Mouse (Mus musculus) kidney, postnatal 0 days (tissue): ENCODE measurements around the gene Ifit1bl1. TPM values are rescaled to one million over a fixed set of nuclear protein-coding genes. Genes with fewer than 3 reads are reported as not detected.
"Not testable (repeated sequence)": the region's sequence is repeated elsewhere in the genome, so short reads cannot be mapped to it uniquely, and the experiment has no call there.

Experiments used
- ATAC-seq: fragments of 200-750 bp; cut with Nextera tagmentation; replicated peaks from 2 replicates; pipeline ENCODE4 v1.8.0; 2017; ENCODE audit warnings: low read depth, moderate number of reproducible peaks, moderate TSS enrichment, moderate library complexity; ENCODE audit not compliant: low FRiP score
- DNase-seq: peaks from one replicate; pipeline ENCODE4 v3.0.0-alpha.2; 2016; ENCODE audit warnings: low spot score
- H3K27ac ChIP-seq: fragments of 300-500 bp; sonication (generic); 2 replicates; pipeline ENCODE4 v1.5.1; 2014; ENCODE audit warnings: mild to moderate bottlenecking
- H3K27me3 ChIP-seq: fragments of 300-500 bp; sonication (generic); 2 replicates; pipeline ENCODE4 v1.6.1; 2014; ENCODE audit warnings: low read length, mixed read lengths; ENCODE audit not compliant: insufficient read depth
- H3K36me3 ChIP-seq: fragments of 300-500 bp; sonication (generic); 2 replicates; pipeline ENCODE4 v1.6.1; 2014; ENCODE audit warnings: low read length, mixed read lengths; ENCODE audit not compliant: insufficient read depth
- H3K4me1 ChIP-seq: fragments of 300-500 bp; sonication (generic); replicated peaks from 2 replicates; pipeline ENCODE4 v1.6.1; 2014; ENCODE audit warnings: antibody characterized with exemption, low read length, mixed read lengths; ENCODE audit not compliant: insufficient read depth
- H3K4me2 ChIP-seq: fragments of 300-500 bp; sonication (generic); 2 replicates; pipeline ENCODE4 v1.6.1; 2014; ENCODE audit warnings: mild to moderate bottlenecking, low read length, moderate library complexity, mixed read lengths
- H3K4me3 ChIP-seq: fragments of 300-500 bp; sonication (generic); replicated peaks from 2 replicates; pipeline ENCODE4 v1.5.1; 2014; ENCODE audit warnings: low read depth, low read length
- H3K9ac ChIP-seq: fragments of 300-500 bp; sonication (generic); 2 replicates; pipeline ENCODE4 v1.6.1; 2014; ENCODE audit warnings: low read depth, low read length
- H3K9me3 ChIP-seq: fragments of 300-500 bp; sonication (generic); replicated peaks from 2 replicates; pipeline ENCODE4 v1.6.1; 2016; ENCODE audit warnings: low read length, inconsistent platforms, mixed read lengths
- CTCF ChIP-seq: IDR thresholded peaks from 2 replicates; pipeline ENCODE4 v1.5.1; 2016; ENCODE audit warnings: antibody characterized with exemption, low read depth, mild to moderate bottlenecking, moderate library complexity
- WGBS: fragments of 180-500 bp; shearing (Covaris S2); extraction: QIAGEN DNeasy Blood & Tissue Kit; methylation state at CpG from one replicate; pipeline ENCODE4 v1.1.7; 2014; 5-methylcytosine and 5-hydroxymethylcytosine counted together
- polyA plus RNA-seq: library from polyadenylated mRNA; unstranded; fragments of >200 nt; fragmentation: Nextera tagmentation; extraction: Ambion mirVana; gene quantifications from 2 replicates; pipeline ENCODE4 v1.2.1, GENCODE M21; 2015

The Ifit1bl1 gene
- polyA plus RNA-seq, 1 experiment from 2014 or later = 1.7 TPM

GRCm38 (mm10) chr19:34607237-34608051 is 5.7 kb upstream of the Ifit1bl1 start, which contains the start of gene Ifit3b:
Gene Ifit3b, plus strand, starts transcription at chr19:34607970.
- DNase-seq (peak; percentile 78), ATAC-seq (peak; percentile 81)
- Histone ChIP-seq H3K4me3 (peak within 1 kb of the TSS; percentile 21; the same call in 1 of the 2 replicates), H3K27ac (peak within 1 kb of the TSS; percentile 62), H3K4me2 (peak within 1 kb of the TSS; percentile 36)
- H3K36me3 ChIP-seq, H3K9ac ChIP-seq, H3K9me3 ChIP-seq, H3K4me1 ChIP-seq, H3K27me3 ChIP-seq: not testable (repeated sequence)
- WGBS = 19% methylated on average over 4 of the region's 4 CpGs

GRCm38 (mm10) chr19:34605472-34605871 is 3.7 kb upstream of the Ifit1bl1 start:
- ATAC-seq = no peak
- H3K4me2 ChIP-seq = no peak overlapping the region
- no peak for TF ChIP-seq CTCF
- no peaks in the 10 kb centered on the region for H3K36me3 ChIP-seq
- no peak for DNase-seq
- no peaks in the 10 kb centered on the region for H3K9me3 ChIP-seq
- no peaks in the 10 kb centered on the region for H3K27me3 ChIP-seq
- 94% methylated on average over 3 of the region's 3 CpGs for WGBS
- no peak overlapping the region for H3K9ac ChIP-seq
- peaks cover 9% of the 10 kb centered on the region; the same call in 1 of the 2 replicates for H3K4me1 ChIP-seq
- H3K4me3 ChIP-seq = no peak overlapping the region
- H3K27ac ChIP-seq = no peak overlapping the region

DNA sequence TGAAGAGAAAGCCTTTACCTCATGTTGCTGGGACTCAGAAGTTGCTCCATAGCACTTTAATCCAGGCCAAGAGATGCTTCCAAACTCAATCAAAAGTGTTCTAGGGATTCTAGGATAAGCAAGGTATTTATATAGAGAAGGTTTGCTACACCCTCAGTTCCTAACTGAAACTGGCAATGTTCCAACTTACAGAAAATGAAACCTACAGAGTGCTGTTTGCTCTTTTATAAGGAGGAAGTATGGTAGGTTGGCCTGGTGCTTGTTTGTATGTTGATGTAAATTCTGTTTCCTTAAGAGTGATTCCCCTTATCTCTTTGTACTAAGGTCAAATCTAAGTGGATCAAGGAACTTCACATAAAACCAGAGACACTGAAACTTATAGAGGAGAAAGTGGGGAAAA is 2.5 kb downstream of the Ifit1bl1 start:
- DNase-seq, H3K27me3 ChIP-seq, H3K9me3 ChIP-seq, H3K36me3 ChIP-seq, H3K27ac ChIP-seq, H3K4me1 ChIP-seq, ATAC-seq, H3K4me2 ChIP-seq, H3K9ac ChIP-seq, H3K4me3 ChIP-seq: not testable (repeated sequence)

- H3K4me2 ChIP-seq = no peak overlapping the region
- H3K9me3 ChIP-seq = no peaks in the 10 kb centered on the region
- H3K9ac ChIP-seq = no peak overlapping the region
- H3K36me3 ChIP-seq = no peaks in the 10 kb centered on the region
- H3K4me1 ChIP-seq = no peaks in the 10 kb centered on the region
- H3K27ac ChIP-seq = no peak overlapping the region
- no peak for DNase-seq
- H3K27me3 ChIP-seq = no peaks in the 10 kb centered on the region
- no peak for ATAC-seq
- H3K4me3 ChIP-seq = no peak overlapping the region
- WGBS = 74% methylated on average over 2 of the region's 2 CpGs
- no peak for TF ChIP-seq CTCF
These were observed 3.4 kb downstream of the Ifit1bl1 start for GRCm38 (mm10) chr19:34598341-34598740.

- DNase-seq (no peak), ATAC-seq (no peak)
- no peak for TF ChIP-seq CTCF
- no peaks in the 10 kb centered on the region for H3K4me1 ChIP-seq
- H3K36me3 ChIP-seq = no peaks in the 10 kb centered on the region
- no peaks in the 10 kb centered on the region for H3K9me3 ChIP-seq
- no peaks in the 10 kb centered on the region for H3K27me3 ChIP-seq
- H3K4me3 ChIP-seq = no peak overlapping the region
- H3K9ac ChIP-seq = no peak overlapping the region
- H3K27ac ChIP-seq = no peak overlapping the region
- no peak overlapping the region for H3K4me2 ChIP-seq
These were observed 4.9 kb downstream of the Ifit1bl1 start for GRCm38 (mm10) chr19:34596811-34597210.

GRCm38 (mm10) chr19:34594523-34594922 is 7.2 kb downstream of the Ifit1bl1 start:
- 84% methylated on average over 3 of the region's 3 CpGs for WGBS
- not testable (repeated sequence) for H3K27ac ChIP-seq, H3K4me1 ChIP-seq, H3K9me3 ChIP-seq, H3K4me2 ChIP-seq, DNase-seq, H3K27me3 ChIP-seq, H3K4me3 ChIP-seq, H3K9ac ChIP-seq, ATAC-seq, H3K36me3 ChIP-seq

GRCm38 (mm10) chr19:34593456-34593855 is 8.3 kb downstream of the Ifit1bl1 start:
- ATAC-seq (no peak), DNase-seq (no peak)
- H3K27me3 ChIP-seq = no peaks in the 10 kb centered on the region
- no peaks in the 10 kb centered on the region for H3K9me3 ChIP-seq
- H3K9ac ChIP-seq = no peak overlapping the region
- no peak for TF ChIP-seq CTCF
- no peaks in the 10 kb centered on the region for H3K36me3 ChIP-seq
- H3K4me1 ChIP-seq = no peaks in the 10 kb centered on the region
- no peak overlapping the region for H3K27ac ChIP-seq
- WGBS = 88% methylated on average over 2 of the region's 2 CpGs
- H3K4me2 ChIP-seq = no peak overlapping the region
- H3K4me3 ChIP-seq = no peak overlapping the region
